Mouse (Mus musculus) midbrain, embryonic 10.5 days (tissue): ENCODE measurements at regions not wholly inside any gene's neighbourhood (a gene's known extent, or its start where the extent isn't known, plus 50 kb on each side); places are given as distances from the start of the nearest gene placed in this dataset.

ENCODE experiments used
- DNase-seq: peaks from one replicate; pipeline ENCODE4 v3.0.0-alpha.2; 2017; ENCODE audit warnings: low spot score
- H3K27ac ChIP-seq: fragments of 300-500 bp; sonication (generic); replicated peaks from 2 replicates; pipeline ENCODE4 v1.5.1; 2016; ENCODE audit warnings: mild to moderate bottlenecking
- H3K27me3 ChIP-seq: fragments of 300-500 bp; sonication (generic); 2 replicates; pipeline ENCODE4 v1.6.1; 2016; ENCODE audit warnings: low read depth, mild to moderate bottlenecking; ENCODE audit not compliant: poor library complexity, severe bottlenecking
- H3K36me3 ChIP-seq: fragments of 300-500 bp; sonication (generic); 2 replicates; pipeline ENCODE4 v1.6.1; 2016; ENCODE audit warnings: mild to moderate bottlenecking, moderate library complexity
- H3K4me1 ChIP-seq: fragments of 300-500 bp; sonication (generic); 2 replicates; pipeline ENCODE4 v1.6.1; 2016
- H3K4me3 ChIP-seq: fragments of 300-500 bp; sonication (generic); 2 replicates; pipeline ENCODE4 v1.5.1; 2016; ENCODE audit warnings: mild to moderate bottlenecking, moderate library complexity
- H3K9me3 ChIP-seq: fragments of 300-500 bp; sonication (generic); replicated peaks from 2 replicates; pipeline ENCODE4 v1.6.1; 2016; ENCODE audit warnings: mild to moderate bottlenecking
- WGBS: fragments of 180-500 bp; shearing (Covaris S2); methylation state at CpG from one replicate; pipeline ENCODE4 v1.1.7; 2016; 5-methylcytosine and 5-hydroxymethylcytosine counted together

GRCm38 (mm10) chr1:41675345-41675744 lies 869.9 kb downstream of the Tmem182 start:
- Histone ChIP-seq H3K9me3 (no peaks in the 10 kb centered on the region), H3K4me1 (peaks cover 8% of the 10 kb centered on the region; the same call in 1 of the 2 replicates), H3K4me3 (no peak overlapping the region), H3K36me3 (no peaks in the 10 kb centered on the region), H3K27ac (no peak overlapping the region), H3K27me3 (no peaks in the 10 kb centered on the region)
- no peak for DNase-seq
- 69% methylated on average over 6 of the region's 6 CpGs for WGBS

GRCm38 (mm10) chr1:41705692-41706091 lies 900.3 kb downstream of the Tmem182 start:
- no peak for DNase-seq
- WGBS, result 85% methylated on average over 3 of the region's 3 CpGs
- Histone ChIP-seq H3K27ac (no peak overlapping the region), H3K27me3 (no peaks in the 10 kb centered on the region), H3K4me3 (no peak overlapping the region), H3K9me3 (no peaks in the 10 kb centered on the region), H3K4me1 (no peaks in the 10 kb centered on the region), H3K36me3 (no peaks in the 10 kb centered on the region)

DNA sequence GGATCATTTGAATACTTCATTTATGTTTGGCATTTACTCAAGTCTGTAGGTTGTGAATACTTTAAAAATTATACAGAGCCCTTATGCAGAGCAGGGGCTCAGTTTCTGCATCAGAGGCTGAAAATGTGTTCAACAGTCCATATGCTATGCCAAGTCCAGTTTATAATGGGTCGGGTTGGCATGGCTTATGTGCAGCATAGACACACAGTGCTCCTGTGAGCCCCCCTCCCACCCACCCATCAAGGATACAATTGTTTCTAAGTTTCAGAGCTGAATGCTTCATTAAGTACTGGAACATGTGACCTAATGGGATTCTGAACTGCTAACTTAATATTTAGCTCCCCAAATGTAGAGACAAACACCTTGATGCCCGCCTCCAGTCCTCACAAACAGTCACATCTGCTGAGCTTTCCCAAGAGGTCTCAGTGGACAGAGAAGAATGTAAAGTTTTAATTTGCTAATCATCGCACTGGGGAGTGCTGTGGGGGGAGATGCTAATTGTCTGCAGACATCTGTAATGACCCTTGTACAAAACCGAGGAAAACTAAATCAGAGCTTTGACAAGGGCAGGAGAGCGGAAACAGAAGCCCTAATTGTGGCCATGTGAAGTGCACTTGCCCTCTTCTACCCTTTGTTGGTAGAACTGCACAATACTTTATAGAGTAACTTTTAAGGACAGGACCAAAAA lies 937.4 kb downstream of the Tmem182 start:
- peak overlapping the region; percentile 74 for H3K27ac ChIP-seq
- H3K36me3 ChIP-seq, result no peaks in the 10 kb centered on the region
- no peaks in the 10 kb centered on the region for H3K27me3 ChIP-seq
- no peak for DNase-seq
- no peak overlapping the region for H3K4me3 ChIP-seq
- 50% methylated on average over 5 of the region's 5 CpGs for WGBS
- peaks cover 28% of the 10 kb centered on the region for H3K4me1 ChIP-seq
- H3K9me3 ChIP-seq, result no peaks in the 10 kb centered on the region

- Histone ChIP-seq H3K4me3 (no peak overlapping the region), H3K36me3 (no peaks in the 10 kb centered on the region), H3K27ac (peak overlapping the region; percentile 74), H3K4me1 (peaks cover 31% of the 10 kb centered on the region), H3K9me3 (no peaks in the 10 kb centered on the region), H3K27me3 (no peaks in the 10 kb centered on the region)
- DNase-seq, result no peak
- 55% methylated on average over 6 of the region's 6 CpGs for WGBS
These were observed 937.9 kb downstream of the Tmem182 start for GRCm38 (mm10) chr1:41743332-41743710.

GRCm38 (mm10) chr1:41744531-41744930 lies 939.1 kb downstream of the Tmem182 start:
- H3K27ac ChIP-seq, result peak overlapping the region; percentile 49; the same call in 1 of the 2 replicates
- no peaks in the 10 kb centered on the region for H3K27me3 ChIP-seq
- no peaks in the 10 kb centered on the region for H3K36me3 ChIP-seq
- H3K9me3 ChIP-seq, result no peaks in the 10 kb centered on the region
- no peak for DNase-seq
- no peak overlapping the region for H3K4me3 ChIP-seq
- peaks cover 38% of the 10 kb centered on the region for H3K4me1 ChIP-seq
- 68% methylated on average over 3 of the region's 3 CpGs for WGBS

DNA sequence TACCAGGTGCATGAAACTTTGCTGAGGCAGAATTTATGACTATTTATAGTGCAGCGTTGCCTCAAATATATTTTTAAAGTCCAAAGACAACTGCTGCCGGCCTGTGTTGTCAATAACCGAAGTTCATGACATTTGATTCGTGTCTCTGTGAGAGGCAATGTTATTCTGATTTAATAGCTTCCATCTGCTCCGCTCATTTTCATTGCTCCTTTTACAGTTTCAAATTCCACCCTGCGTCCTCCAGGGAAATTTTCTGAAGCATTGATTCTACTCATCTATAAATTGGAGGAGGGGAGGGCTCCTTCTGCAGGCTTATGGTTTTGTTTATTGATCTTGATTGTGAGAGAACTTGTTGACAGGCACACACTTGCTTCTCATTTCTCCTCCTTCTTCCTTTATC lies 936.2 kb upstream of the Pou3f3 start:
- no peak overlapping the region for H3K27ac ChIP-seq
- no peaks in the 10 kb centered on the region for H3K36me3 ChIP-seq
- 74% methylated on average over 6 of the region's 6 CpGs for WGBS
- no peaks in the 10 kb centered on the region for H3K9me3 ChIP-seq
- DNase-seq, result no peak
- no peaks in the 10 kb centered on the region for H3K4me1 ChIP-seq
- no peaks in the 10 kb centered on the region for H3K27me3 ChIP-seq
- H3K4me3 ChIP-seq, result no peak overlapping the region
